Comparison of ENCODE assay signal across 8 mouse cellular contexts in the genomic region with DNA sequence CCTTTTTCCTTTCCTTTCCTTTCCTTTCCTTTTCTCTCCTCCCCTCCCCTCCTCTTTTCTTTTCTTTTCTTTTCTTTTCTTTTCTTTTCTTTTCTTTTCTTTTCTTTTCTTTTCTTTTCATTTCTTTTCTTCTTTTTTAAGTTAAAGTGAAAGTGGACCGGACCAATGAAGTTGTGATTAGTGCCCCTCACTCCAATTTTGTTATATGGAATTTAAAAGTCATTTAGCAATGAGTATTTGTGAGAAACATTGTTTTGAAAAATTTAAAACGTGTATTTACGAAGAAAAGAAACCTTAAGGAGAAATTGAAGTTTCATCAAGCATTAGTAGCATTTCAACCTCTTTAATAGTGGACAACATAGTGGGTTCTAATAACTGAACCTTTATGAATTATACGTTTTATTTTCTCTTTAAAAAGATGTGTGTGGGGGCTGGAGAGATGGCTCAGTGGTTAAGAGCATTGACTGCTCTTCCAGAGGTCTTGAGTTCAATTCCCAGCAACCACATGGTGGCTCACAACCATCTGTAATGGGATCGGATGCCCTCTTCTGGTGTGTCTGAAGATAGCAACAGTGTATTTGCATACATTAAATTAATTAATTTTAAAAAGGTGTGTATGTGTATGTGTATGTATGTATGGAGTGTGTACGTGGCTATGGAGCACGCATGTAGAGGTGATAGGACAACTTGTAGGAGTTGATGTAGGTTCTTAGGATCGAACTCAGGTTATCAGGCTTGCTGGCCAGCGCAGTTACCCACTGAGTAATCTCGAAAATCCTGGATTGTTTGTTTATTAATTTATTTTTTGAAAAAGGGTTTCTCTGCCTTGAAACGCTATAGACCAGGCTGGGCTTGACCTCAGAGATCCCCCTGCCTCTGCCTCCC. TPM values are rescaled to one million over a fixed set of nuclear protein-coding genes. Genes with fewer than 3 reads are reported as not detected.
DNase-seq lines count a peak whose midpoint lies in the region; ATAC-seq and TF ChIP-seq lines count a peak whose summit lies in the region.

No protein-coding gene starts in this region.

- H3K9me3 ChIP-seq in hindbrain, embryonic 13.5 days, result no peaks in the 10 kb centered on the region
- H3K9me3 ChIP-seq in midbrain, embryonic 14.5 days (ENCODE audit: control insufficient read depth, low read length), result no peaks in the 10 kb centered on the region

- peak overlapping the region; percentile 68 for H3K4me2 ChIP-seq in hindbrain, embryonic 13.5 days
- peak overlapping the region; percentile 67 for H3K4me2 ChIP-seq in midbrain, embryonic 14.5 days (ENCODE audit: low read length)

- no peaks in the 10 kb centered on the region for H3K27me3 ChIP-seq in hindbrain, embryonic 13.5 days
- no peaks in the 10 kb centered on the region for H3K27me3 ChIP-seq in midbrain, embryonic 14.5 days (ENCODE audit: control insufficient read depth, insufficient read depth, low read length)

- peak; percentile 8 for DNase-seq in kidney, adult 11 months
- DNase-seq in kidney, postnatal 25 days, result no peak
- no peak for DNase-seq in midbrain, embryonic 14.5 days
- DNase-seq in adrenal gland, postnatal 14 days, result no peak
- no peak for DNase-seq in frontal cortex, postnatal 14 days (ENCODE audit: low spot score in 2 of 2)
- no peak for DNase-seq in kidney, postnatal 10 days

- H3K36me3 ChIP-seq in hindbrain, embryonic 13.5 days, result no peaks in the 10 kb centered on the region
- H3K36me3 ChIP-seq in midbrain, embryonic 14.5 days (ENCODE audit: control insufficient read depth, insufficient read depth, low read length), result no peaks in the 10 kb centered on the region

- TF ChIP-seq CTCF in bone marrow macrophage, adult 2 months (IDR thresholded peaks at IDR 0.05; ENCODE audit: low read depth, low read length), result no peak

- peaks cover 28% of the 10 kb centered on the region for H3K4me1 ChIP-seq in bone marrow macrophage, adult 2 months (ENCODE audit: control insufficient read depth, insufficient read depth, low read length)
- peaks cover 26% of the 10 kb centered on the region for H3K4me1 ChIP-seq in hindbrain, embryonic 13.5 days (replicated peaks)
- H3K4me1 ChIP-seq in midbrain, embryonic 14.5 days (ENCODE audit: control insufficient read depth, insufficient read depth, low read length), result peaks cover 4% of the 10 kb centered on the region

- no peak for TF ChIP-seq POLR2A in bone marrow macrophage, adult 2 months (IDR thresholded peaks at IDR 0.05; ENCODE audit: borderline replicate concordance, low read depth, low read length)

- H3K9ac ChIP-seq in hindbrain, embryonic 13.5 days, result no peak overlapping the region; the same call in 1 of the 2 replicates
- no peak overlapping the region for H3K9ac ChIP-seq in midbrain, embryonic 14.5 days (replicated peaks; ENCODE audit: low read length)

- no peak for ATAC-seq in hindbrain, embryonic 13.5 days (ENCODE audit: low FRiP score)
- no peak for ATAC-seq in midbrain, embryonic 14.5 days (ENCODE audit: low FRiP score, low TSS enrichment)

- H3K4me3 ChIP-seq in bone marrow macrophage, adult 2 months (ENCODE audit: insufficient read depth, low read length), result peak overlapping the region; percentile 91
- H3K4me3 ChIP-seq in hindbrain, embryonic 13.5 days, result peak overlapping the region; percentile 94
- peak overlapping the region; percentile 92 for H3K4me3 ChIP-seq in midbrain, embryonic 14.5 days (replicated peaks; ENCODE audit: low read depth, low read length)

- 69% methylated on average over 11 of the region's 11 CpGs for WGBS in hindbrain, embryonic 13.5 days
- 68% methylated on average over 11 of the region's 11 CpGs for WGBS in midbrain, embryonic 14.5 days

- no peak overlapping the region; the same call in 1 of the 2 replicates for H3K27ac ChIP-seq in bone marrow macrophage, adult 2 months (ENCODE audit: insufficient read depth, low read depth, low read length)
- H3K27ac ChIP-seq in hindbrain, embryonic 13.5 days, result no peak overlapping the region
- no peak overlapping the region; the same call in 1 of the 2 replicates for H3K27ac ChIP-seq in midbrain, embryonic 14.5 days (replicated peaks; ENCODE audit: low read depth, low read length)

RNA-seq across cellular contexts. Expression of a gene that starts 1.5 kb away (rescaled TPM):
- polyA plus RNA-seq in bone marrow macrophage, adult 2 months (2012; ENCODE audit: insufficient read depth, insufficient read length, missing spikeins), result 39.3 and 42.1 TPM in 2 replicates
- polyA plus RNA-seq in hindbrain, embryonic 13.5 days (2015; fragmentation: Nextera tagmentation; extraction: Ambion mirVana), result 12.8 and 14.5 TPM in 2 replicates
- 10.2 and 14.4 TPM in 2 replicates for polyA plus RNA-seq in midbrain, embryonic 14.5 days (2014; fragmentation: Nextera tagmentation; extraction: Ambion mirVana)
- total RNA-seq in adrenal gland, postnatal 14 days (2021), result 34.7 and 38.2 TPM in 2 replicates
